Mouse (Mus musculus) small intestine, adult 2 months (tissue): ENCODE data around the gene Gm28434. TPM values are rescaled to one million over a fixed set of nuclear protein-coding genes. Genes with fewer than 3 reads are reported as not detected.

ENCODE experiments used
- H3K27ac ChIP-seq: fragments of 200-500 bp; 2 replicates; pipeline ENCODE4 v1.5.1; 2012; ENCODE audit warnings: low read depth, low read length, control low read depth, inconsistent platforms; ENCODE audit not compliant: insufficient read depth
- H3K27me3 ChIP-seq: fragments of 200-500 bp; 2 replicates; pipeline ENCODE4 v1.6.1; 2012; ENCODE audit warnings: mild to moderate bottlenecking, moderate library complexity, low read length, inconsistent platforms; ENCODE audit not compliant: control insufficient read depth, insufficient read depth
- H3K36me3 ChIP-seq: fragments of 200-500 bp; 2 replicates; pipeline ENCODE4 v1.6.1; 2012; ENCODE audit warnings: mild to moderate bottlenecking, low read length, control low read depth, inconsistent platforms; ENCODE audit not compliant: control insufficient read depth, insufficient read depth
- H3K4me1 ChIP-seq: fragments of 200-500 bp; 2 replicates; pipeline ENCODE4 v1.6.1; 2012; ENCODE audit warnings: low read length, inconsistent platforms, mixed read lengths; ENCODE audit not compliant: control insufficient read depth, insufficient read depth, insufficient read length
- H3K4me3 ChIP-seq: fragments of 200-500 bp; 2 replicates; pipeline ENCODE4 v1.5.1; 2012; ENCODE audit warnings: low read depth, mild to moderate bottlenecking, control low read depth, inconsistent platforms, low read length, moderate library complexity
- CTCF ChIP-seq: fragments of 200-500 bp; IDR thresholded peaks from 2 replicates; pipeline ENCODE4 v1.5.1; 2012; ENCODE audit warnings: low read depth, mild to moderate bottlenecking, control low read depth, inconsistent platforms, low read length, moderate library complexity, mixed read lengths; ENCODE audit not compliant: insufficient replicate concordance, insufficient read length; ENCODE audit errors: extremely low read depth
- POLR2A ChIP-seq: fragments of 200-500 bp; IDR thresholded peaks from 2 replicates; pipeline ENCODE4 v1.6.1; 2012; ENCODE audit warnings: low read depth, mild to moderate bottlenecking, control low read depth, inconsistent platforms, low read length, moderate library complexity
- WGBS: fragments of 180-500 bp; shearing (Covaris S2); methylation state at CpG from one replicate; pipeline ENCODE4 v1.1.7; 2018; 5-methylcytosine and 5-hydroxymethylcytosine counted together
- polyA plus RNA-seq: library from polyadenylated mRNA; depleted of rRNA; stranded (reverse); fragments of >200 nt; gene quantifications from 2 replicates; pipeline ENCODE4 v1.2.3, GENCODE M21; 2012; rRNA removed

Gm28434 gene
- not detected in 2 replicates for polyA plus RNA-seq

DNA sequence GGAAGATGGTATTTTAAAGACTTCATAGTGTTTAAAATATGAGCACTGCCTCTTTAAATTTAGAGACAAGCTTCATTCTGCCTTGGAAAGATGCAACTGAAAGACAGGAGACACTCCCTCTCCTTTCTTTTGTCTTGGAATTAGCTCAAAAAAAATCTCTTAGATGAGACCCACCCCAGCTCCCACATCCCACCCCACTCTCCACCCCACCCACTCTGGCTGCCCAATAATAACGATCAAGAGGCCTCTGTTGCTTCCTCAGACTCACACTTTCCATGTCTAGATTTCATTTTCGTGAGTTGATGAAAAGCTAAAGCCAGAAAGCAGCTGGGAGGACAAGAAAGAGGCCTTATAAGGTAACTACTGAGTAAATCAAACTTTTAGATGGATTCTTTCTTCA is at the start of gene Gm28434, which contains the start of gene 2310003L06Rik:
TSS of gene Gm28434 (plus strand) at position 317 of the 400 bp plus-strand sequence.
TSS of gene 2310003L06Rik (plus strand) at position 259 of the 400 bp plus-strand sequence.
- 55% methylated on average over 2 of the region's 2 CpGs for WGBS
- no peak for TF ChIP-seq POLR2A
- no peak for TF ChIP-seq CTCF

DNA sequence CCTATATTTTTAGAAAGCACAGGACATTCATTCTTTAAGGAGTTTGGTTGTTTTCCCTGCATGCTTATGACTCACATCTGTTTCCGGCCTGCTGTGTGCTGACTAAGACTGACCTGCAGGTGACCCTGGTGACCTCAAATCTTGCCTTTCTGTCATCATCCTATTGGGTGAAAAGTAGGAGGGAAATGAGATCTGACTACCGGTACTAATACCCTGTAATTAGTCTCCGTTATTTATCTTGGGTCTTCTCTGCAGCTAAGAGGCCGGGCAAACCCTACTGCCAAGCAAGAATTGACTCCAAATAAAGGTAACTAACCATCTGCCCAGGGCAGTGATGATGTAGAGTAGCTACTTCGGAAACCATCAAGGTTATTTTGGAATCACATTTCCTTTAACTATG is 43.9 kb upstream of the Gm28434 start, which contains the start of gene Csn3:
TSS of gene Csn3 (plus strand) at position 208 of the 400 bp plus-strand sequence.
- Histone ChIP-seq H3K36me3 (no peaks in the 10 kb centered on the region), H3K4me1 (no peaks in the 10 kb centered on the region), H3K4me3 (no peak within 1 kb of the TSS), H3K27ac (no peak within 1 kb of the TSS), H3K27me3 (no peaks in the 10 kb centered on the region)
- TF ChIP-seq POLR2A (no peak), CTCF (no peak)
- 43% methylated on average over 5 of the region's 5 CpGs for WGBS

More for the DNA sequence above, at the start of gene Gm28434, which contains the start of gene 2310003L06Rik:
- Histone ChIP-seq H3K36me3 (no peaks in the 10 kb centered on the region), H3K4me1 (no peaks in the 10 kb centered on the region), H3K4me3 (no peak within 1 kb of the TSS), H3K27ac (no peak within 1 kb of the TSS), H3K27me3 (no peaks in the 10 kb centered on the region)

DNA sequence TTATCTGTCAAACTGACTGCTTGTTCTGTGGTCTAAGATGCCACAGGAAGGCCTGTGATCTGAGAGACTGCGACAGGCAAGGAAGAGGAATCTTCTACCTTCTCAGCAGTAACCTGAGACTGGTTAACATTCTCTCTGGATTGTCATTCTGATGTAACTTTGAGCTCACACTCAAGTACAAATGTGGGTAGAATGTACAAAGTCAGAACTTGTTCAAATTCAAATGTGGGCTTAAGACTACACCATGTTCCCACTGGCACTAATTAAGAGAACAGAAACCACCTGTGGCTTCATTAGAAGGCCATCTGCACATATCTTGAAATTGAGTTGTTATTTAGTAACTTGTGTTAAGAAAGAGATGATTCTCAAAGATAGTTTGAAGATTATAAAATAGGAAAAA is 37.7 kb upstream of the Gm28434 start:
- WGBS, result 55% methylated on average over 1 of the region's 1 CpGs
- H3K4me1 ChIP-seq, result no peaks in the 10 kb centered on the region
- TF ChIP-seq CTCF, result no peak
- no peak for TF ChIP-seq POLR2A
- H3K36me3 ChIP-seq, result no peaks in the 10 kb centered on the region
- no peak overlapping the region for H3K4me3 ChIP-seq
- H3K27ac ChIP-seq, result no peak overlapping the region
- H3K27me3 ChIP-seq, result no peaks in the 10 kb centered on the region

DNA sequence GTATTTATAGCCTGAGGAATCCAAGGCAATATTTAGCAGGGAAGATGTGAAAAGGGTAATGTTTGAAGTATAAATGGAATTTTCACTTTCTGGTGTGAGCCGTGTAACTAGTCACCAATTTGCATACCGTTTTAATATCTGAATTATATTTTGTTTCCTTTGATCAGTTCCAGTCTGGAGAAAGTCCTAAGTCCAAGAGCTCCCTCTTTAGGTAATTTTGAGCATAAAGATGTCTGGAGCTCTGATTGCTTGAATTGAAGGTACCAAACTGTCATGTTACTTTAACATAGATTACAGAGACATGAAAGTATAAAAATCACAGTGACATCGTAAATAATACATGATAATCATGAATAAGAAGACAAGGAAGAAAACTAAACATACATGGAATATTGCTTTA is 28.6 kb upstream of the Gm28434 start:
- TF ChIP-seq POLR2A (no peak), CTCF (no peak)
- no peaks in the 10 kb centered on the region for H3K27me3 ChIP-seq
- no peak overlapping the region for H3K27ac ChIP-seq
- H3K4me1 ChIP-seq, result no peaks in the 10 kb centered on the region
- H3K4me3 ChIP-seq, result no peak overlapping the region
- H3K36me3 ChIP-seq, result no peaks in the 10 kb centered on the region
- 36% methylated on average over 3 of the region's 3 CpGs for WGBS

DNA sequence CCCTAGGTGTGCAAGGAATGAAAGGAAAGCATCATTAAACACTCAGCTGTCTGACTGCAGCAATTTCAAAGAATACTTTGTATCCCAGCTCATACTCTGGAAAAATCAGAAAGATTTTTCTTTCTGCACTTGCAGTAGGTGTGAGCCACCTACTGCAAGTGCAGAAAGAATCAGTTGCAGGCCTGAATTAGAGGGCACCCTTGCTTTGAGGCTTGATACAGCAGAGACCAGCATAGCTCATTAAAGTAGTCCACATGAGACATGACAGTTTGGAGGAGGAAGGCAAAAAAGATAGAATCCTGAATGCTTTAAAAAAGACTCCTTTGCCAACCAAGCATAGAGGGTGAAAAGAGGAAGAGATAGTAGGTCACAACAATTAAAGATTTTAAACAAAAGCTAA is 26.8 kb upstream of the Gm28434 start:
- Histone ChIP-seq H3K27me3 (no peaks in the 10 kb centered on the region), H3K4me3 (no peak overlapping the region), H3K4me1 (no peaks in the 10 kb centered on the region), H3K36me3 (no peaks in the 10 kb centered on the region), H3K27ac (no peak overlapping the region)
- TF ChIP-seq POLR2A, result no peak
- no peak for TF ChIP-seq CTCF

DNA sequence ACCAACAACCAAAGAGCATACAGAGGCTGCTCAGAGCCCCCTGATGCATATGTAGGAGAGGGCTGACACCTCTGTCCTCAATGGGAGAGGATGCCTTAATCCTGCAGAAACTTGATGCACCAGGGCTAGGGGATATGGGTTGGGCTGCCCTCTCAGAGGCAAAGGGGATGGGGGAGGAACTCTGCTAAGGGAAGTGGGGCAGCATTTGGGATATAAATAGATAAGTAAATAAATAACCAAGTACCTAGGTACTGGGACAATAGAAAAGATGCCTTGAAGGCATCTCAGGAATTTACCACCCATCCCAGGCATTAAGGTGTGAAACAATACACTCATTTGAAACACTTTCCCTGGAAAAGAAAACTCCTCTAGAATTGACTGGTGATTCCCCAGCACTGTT is 17.5 kb upstream of the Gm28434 start:
- Histone ChIP-seq H3K27ac (no peak overlapping the region), H3K36me3 (no peaks in the 10 kb centered on the region), H3K27me3 (no peaks in the 10 kb centered on the region), H3K4me1 (no peaks in the 10 kb centered on the region), H3K4me3 (no peak overlapping the region)
- TF ChIP-seq POLR2A, result no peak
- no peak for TF ChIP-seq CTCF

DNA sequence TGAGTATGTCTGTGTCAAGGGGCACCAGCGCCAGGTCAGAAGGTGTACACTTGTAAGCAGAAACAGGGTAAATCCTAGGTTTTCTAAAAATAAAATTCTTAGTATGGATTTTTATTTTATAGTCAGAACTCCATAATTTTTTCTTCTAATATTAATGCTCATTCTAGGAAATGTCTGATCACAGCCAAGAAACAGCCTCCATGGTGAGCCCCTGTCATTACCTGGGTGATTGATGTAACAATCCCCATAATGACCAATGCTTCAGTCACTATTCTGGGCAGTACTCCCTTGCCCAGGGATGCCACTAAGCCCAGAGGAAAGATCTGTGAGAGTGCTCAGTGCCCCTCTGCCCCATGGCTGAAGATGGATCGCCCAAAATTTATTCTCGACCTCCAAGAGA is 9.8 kb downstream of the Gm28434 start, which contains the start of gene Cabs1:
TSS of gene Cabs1 (plus strand) at position 301 of the 400 bp plus-strand sequence.
- 80% methylated on average over 3 of the region's 3 CpGs for WGBS
- H3K27me3 ChIP-seq, result no peaks in the 10 kb centered on the region
- H3K36me3 ChIP-seq, result no peaks in the 10 kb centered on the region
- no peak within 1 kb of the TSS for H3K27ac ChIP-seq
- TF ChIP-seq POLR2A (no peak), CTCF (no peak)
- H3K4me3 ChIP-seq, result no peak within 1 kb of the TSS
- H3K4me1 ChIP-seq, result no peaks in the 10 kb centered on the region

DNA sequence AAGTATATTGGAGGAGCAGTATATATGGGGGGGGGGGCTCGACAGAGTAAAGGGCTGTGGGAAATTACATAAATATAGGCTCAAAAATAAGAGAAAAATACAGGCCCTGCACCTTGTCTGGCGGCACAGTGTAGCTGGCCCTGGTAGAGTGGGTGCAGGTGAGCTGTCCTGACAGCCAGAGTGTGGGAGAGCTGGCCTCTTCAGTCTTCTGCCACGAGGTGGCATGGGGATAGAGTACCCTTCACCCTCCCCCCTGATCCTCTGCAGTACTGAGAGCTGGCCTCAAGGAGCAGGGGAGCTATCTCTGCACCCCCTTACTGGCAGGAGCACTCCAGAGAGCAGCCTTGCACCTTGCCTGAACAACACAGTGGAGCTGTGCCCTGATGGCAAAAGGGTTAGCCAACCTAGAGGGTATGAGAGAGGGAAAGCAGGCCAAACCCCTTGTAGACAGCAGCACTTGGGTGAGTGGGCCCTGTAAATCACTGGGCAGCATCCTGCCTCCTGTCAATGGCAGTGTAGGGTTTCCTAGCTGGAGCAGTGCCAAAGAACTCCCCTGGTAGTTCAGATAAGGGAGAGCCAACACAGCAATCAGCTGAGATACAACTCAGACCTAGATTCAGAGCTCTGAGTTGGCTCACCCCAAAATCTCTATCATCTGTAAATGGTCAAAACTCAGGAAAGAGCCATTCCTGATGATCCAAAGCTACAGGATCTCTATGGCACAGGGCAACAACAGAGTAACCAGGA is 13.3 kb downstream of the Gm28434 start:
- TF ChIP-seq CTCF (no peak), POLR2A (no peak)
- Histone ChIP-seq H3K4me1 (no peaks in the 10 kb centered on the region), H3K4me3 (no peak overlapping the region), H3K27ac (no peak overlapping the region), H3K27me3 (no peaks in the 10 kb centered on the region), H3K36me3 (no peaks in the 10 kb centered on the region)
- 51% methylated on average over 3 of the region's 3 CpGs for WGBS
